Mouse (Mus musculus): ENCODE data around the gene Nrxn1. TPM values are rescaled to one million over a fixed set of nuclear protein-coding genes. Genes with fewer than 3 reads are reported as not detected.

The Nrxn1 gene
- polyA plus RNA-seq, 1 experiment from 2014 or later: 4.6 TPM

GRCm38 (mm10) chr17:90815306-90815705, 277.6 kb downstream of the Nrxn1 start:
- WGBS: 95% methylated on average over 1 of the region's 1 CpGs
- H3K27ac ChIP-seq (ENCODE audit: low read length): no peak overlapping the region
- no peak for ATAC-seq (ENCODE audit: low FRiP score, low TSS enrichment)

GRCm38 (mm10) chr17:90813760-90814159, 279.1 kb downstream of the Nrxn1 start:
- Histone ChIP-seq H3K36me3 (ENCODE audit: insufficient read depth, low read length) (no peaks in the 10 kb centered on the region), H3K4me2 (replicated peaks; ENCODE audit: low read depth, low read length) (no peak overlapping the region), H3K9ac (replicated peaks; ENCODE audit: low read length) (no peak overlapping the region), H3K9me3 (ENCODE audit: low read length) (no peaks in the 10 kb centered on the region), H3K4me1 (ENCODE audit: insufficient read depth, low read length) (peaks cover 8% of the 10 kb centered on the region; the same call in 1 of the 2 replicates), H3K27ac (ENCODE audit: low read length) (no peak overlapping the region), H3K4me3 (ENCODE audit: low read length) (no peak overlapping the region), H3K27me3 (ENCODE audit: insufficient read depth, low read length) (no peaks in the 10 kb centered on the region)
- ATAC-seq (ENCODE audit: low FRiP score, low TSS enrichment): no peak; the same call in 1 of the 2 replicates

More at GRCm38 (mm10) chr17:90815306-90815705, 277.6 kb downstream of the Nrxn1 start:
- no peaks in the 10 kb centered on the region for H3K9me3 ChIP-seq (ENCODE audit: low read length)
- H3K36me3 ChIP-seq (ENCODE audit: insufficient read depth, low read length): no peaks in the 10 kb centered on the region
- H3K9ac ChIP-seq (replicated peaks; ENCODE audit: low read length): no peak overlapping the region
- no peaks in the 10 kb centered on the region for H3K4me1 ChIP-seq (ENCODE audit: insufficient read depth, low read length)
- H3K4me2 ChIP-seq (replicated peaks; ENCODE audit: low read depth, low read length): no peak overlapping the region
- no peak overlapping the region for H3K4me3 ChIP-seq (ENCODE audit: low read length)
- no peaks in the 10 kb centered on the region for H3K27me3 ChIP-seq (ENCODE audit: insufficient read depth, low read length)

- Histone ChIP-seq H3K27me3 (ENCODE audit: insufficient read depth, low read length) (no peaks in the 10 kb centered on the region), H3K4me3 (ENCODE audit: low read length) (no peak overlapping the region), H3K4me1 (ENCODE audit: insufficient read depth, low read length) (peaks cover 16% of the 10 kb centered on the region), H3K27ac (ENCODE audit: low read length) (no peak overlapping the region), H3K4me2 (replicated peaks; ENCODE audit: low read depth, low read length) (no peak overlapping the region), H3K36me3 (ENCODE audit: insufficient read depth, low read length) (no peaks in the 10 kb centered on the region), H3K9ac (replicated peaks; ENCODE audit: low read length) (no peak overlapping the region), H3K9me3 (ENCODE audit: low read length) (no peaks in the 10 kb centered on the region)
- WGBS: 95% methylated on average over 2 of the region's 2 CpGs
- no peak for ATAC-seq (ENCODE audit: low FRiP score, low TSS enrichment)
Measured at GRCm38 (mm10) chr17:90812485-90812884, 280.4 kb downstream of the Nrxn1 start.

DNA sequence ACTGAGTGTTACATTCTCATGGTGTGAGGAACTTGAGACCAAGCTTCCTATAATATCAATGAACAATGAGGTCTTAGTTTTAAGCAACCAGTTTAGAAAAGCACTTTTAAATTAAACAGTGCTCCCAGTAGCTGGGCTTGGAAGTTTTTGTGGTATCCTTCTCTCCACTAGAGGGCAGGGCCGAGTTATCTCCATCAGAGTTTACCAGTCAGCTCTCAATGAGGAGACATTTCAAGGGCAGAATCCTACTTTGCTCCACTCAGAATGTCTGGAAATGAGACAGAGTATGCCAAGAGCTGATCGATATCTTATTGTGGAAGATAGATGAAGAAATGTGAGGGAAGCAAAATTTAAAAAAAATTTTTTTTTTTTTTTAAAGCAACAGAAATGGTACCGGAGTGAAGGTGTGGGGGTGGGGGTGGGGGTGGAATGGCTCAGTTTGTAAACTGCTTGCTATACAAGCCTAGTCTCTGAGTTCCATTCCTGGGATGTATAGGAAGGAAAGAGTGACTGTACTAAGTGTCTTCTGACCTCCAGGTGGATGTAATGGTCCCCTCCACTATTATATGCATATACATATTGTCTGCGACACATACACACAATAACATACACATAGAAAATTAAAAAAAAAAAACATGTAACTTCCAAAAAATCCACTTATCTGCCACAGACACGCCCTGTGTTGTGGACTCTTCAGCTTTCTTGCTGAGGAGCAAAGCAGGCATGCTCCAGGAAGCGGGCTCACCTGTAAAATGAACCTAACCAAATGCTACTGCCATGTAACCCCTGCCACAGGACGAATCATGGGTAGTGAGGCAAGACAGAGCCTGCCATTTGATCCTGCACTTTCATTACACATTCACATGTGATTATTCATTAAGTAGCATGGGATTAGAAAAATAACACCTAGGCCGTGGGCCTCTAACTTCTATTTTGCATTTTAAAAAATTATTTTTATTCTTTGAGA, 283.4 kb downstream of the Nrxn1 start:
- no peak overlapping the region for H3K27ac ChIP-seq (ENCODE audit: low read length)
- H3K4me2 ChIP-seq (replicated peaks; ENCODE audit: low read depth, low read length): no peak overlapping the region
- no peaks in the 10 kb centered on the region for H3K36me3 ChIP-seq (ENCODE audit: insufficient read depth, low read length)
- no peaks in the 10 kb centered on the region for H3K27me3 ChIP-seq (ENCODE audit: insufficient read depth, low read length)
- no peaks in the 10 kb centered on the region for H3K9me3 ChIP-seq (ENCODE audit: low read length)
- H3K4me1 ChIP-seq (ENCODE audit: insufficient read depth, low read length): peaks cover 16% of the 10 kb centered on the region
- no peak overlapping the region for H3K9ac ChIP-seq (replicated peaks; ENCODE audit: low read length)
- WGBS: 49% methylated on average over 8 of the region's 8 CpGs
- peak; percentile 84 for ATAC-seq (ENCODE audit: low FRiP score, low TSS enrichment)
- H3K4me3 ChIP-seq (ENCODE audit: low read length): no peak overlapping the region

GRCm38 (mm10) chr17:90808256-90808655, 284.6 kb downstream of the Nrxn1 start:
- ATAC-seq (ENCODE audit: low FRiP score, low TSS enrichment): 0 out of 2 replicates have a peak, but pooled peaks have one; percentile 44
- Histone ChIP-seq H3K9ac (replicated peaks; ENCODE audit: low read length) (no peak overlapping the region), H3K27ac (ENCODE audit: low read length) (no peak overlapping the region), H3K36me3 (ENCODE audit: insufficient read depth, low read length) (no peaks in the 10 kb centered on the region), H3K27me3 (ENCODE audit: insufficient read depth, low read length) (no peaks in the 10 kb centered on the region), H3K9me3 (ENCODE audit: low read length) (no peaks in the 10 kb centered on the region), H3K4me1 (ENCODE audit: insufficient read depth, low read length) (peaks cover 16% of the 10 kb centered on the region), H3K4me3 (ENCODE audit: low read length) (no peak overlapping the region), H3K4me2 (replicated peaks; ENCODE audit: low read depth, low read length) (no peak overlapping the region)
- WGBS: 41% methylated on average over 2 of the region's 2 CpGs

DNA sequence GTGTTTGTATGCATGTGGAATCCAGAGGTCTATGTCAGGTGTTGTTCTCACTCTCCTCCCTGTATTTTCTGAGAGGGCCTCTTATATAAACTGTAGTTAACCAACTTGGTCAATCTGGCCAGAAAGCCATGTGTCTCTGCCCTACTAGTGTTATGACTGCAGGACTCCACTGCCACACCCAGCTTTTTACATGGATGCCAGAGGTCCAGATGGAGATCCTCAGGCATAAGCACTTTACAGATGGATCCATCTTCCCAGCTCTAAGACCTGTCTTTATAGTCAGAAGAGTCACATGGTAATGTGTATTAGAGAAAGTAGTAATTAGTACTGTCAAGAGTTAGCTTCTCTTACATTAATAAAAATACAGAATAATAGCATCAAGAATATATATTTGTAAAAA, 285.7 kb downstream of the Nrxn1 start:
- ATAC-seq (ENCODE audit: low FRiP score, low TSS enrichment): no peak
- no peak overlapping the region for H3K27ac ChIP-seq (ENCODE audit: low read length)
- H3K4me3 ChIP-seq (ENCODE audit: low read length): no peak overlapping the region
- no peaks in the 10 kb centered on the region for H3K27me3 ChIP-seq (ENCODE audit: insufficient read depth, low read length)
- no peak overlapping the region for H3K9ac ChIP-seq (replicated peaks; ENCODE audit: low read length)
- H3K4me2 ChIP-seq (replicated peaks; ENCODE audit: low read depth, low read length): no peak overlapping the region
- peaks cover 16% of the 10 kb centered on the region for H3K4me1 ChIP-seq (ENCODE audit: insufficient read depth, low read length)
- no peaks in the 10 kb centered on the region for H3K9me3 ChIP-seq (ENCODE audit: low read length)
- H3K36me3 ChIP-seq (ENCODE audit: insufficient read depth, low read length): no peaks in the 10 kb centered on the region

- Histone ChIP-seq H3K9me3 (ENCODE audit: low read length) (no peaks in the 10 kb centered on the region), H3K4me1 (ENCODE audit: insufficient read depth, low read length) (no peaks in the 10 kb centered on the region), H3K4me3 (ENCODE audit: low read length) (no peak overlapping the region), H3K9ac (replicated peaks; ENCODE audit: low read length) (no peak overlapping the region), H3K36me3 (ENCODE audit: insufficient read depth, low read length) (no peaks in the 10 kb centered on the region), H3K27ac (ENCODE audit: low read length) (no peak overlapping the region), H3K4me2 (replicated peaks; ENCODE audit: low read depth, low read length) (no peak overlapping the region), H3K27me3 (ENCODE audit: insufficient read depth, low read length) (no peaks in the 10 kb centered on the region)
- 85% methylated on average over 2 of the region's 2 CpGs for WGBS
- no peak for ATAC-seq (ENCODE audit: low FRiP score, low TSS enrichment)
Measured at GRCm38 (mm10) chr17:90798689-90799088, 294.2 kb downstream of the Nrxn1 start.

DNA sequence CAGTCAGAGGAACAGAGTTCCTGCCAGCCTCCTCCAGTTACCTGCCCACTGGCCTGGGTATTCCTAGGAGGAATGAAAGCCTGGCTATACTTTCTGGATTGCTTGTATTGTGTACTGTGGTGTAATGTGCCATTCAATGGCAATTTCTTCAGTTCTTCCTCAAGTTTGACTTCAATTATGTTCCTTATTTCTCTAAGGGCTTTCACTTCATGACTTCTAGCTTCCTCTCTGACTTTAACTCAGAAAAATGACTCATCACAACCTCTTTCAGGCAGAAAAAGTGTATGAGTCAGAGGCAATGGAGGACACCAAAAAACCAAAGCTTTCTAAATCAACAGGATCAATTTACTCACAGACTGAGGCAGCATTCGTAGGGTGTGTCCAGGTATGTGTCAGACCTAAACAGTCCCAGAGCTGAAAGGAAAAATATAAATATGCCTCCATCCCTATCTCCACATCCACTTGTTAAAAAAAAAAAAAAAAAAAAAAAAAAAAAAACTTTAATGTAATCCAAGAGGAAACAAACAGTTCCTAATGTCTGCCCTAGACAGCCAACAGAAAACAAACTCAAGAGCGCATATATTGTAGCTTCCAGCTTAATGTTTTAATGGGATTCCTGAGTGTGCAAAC, 295.1 kb downstream of the Nrxn1 start:
- no peaks in the 10 kb centered on the region for H3K27me3 ChIP-seq (ENCODE audit: insufficient read depth, low read length)
- H3K36me3 ChIP-seq (ENCODE audit: insufficient read depth, low read length): no peaks in the 10 kb centered on the region
- H3K27ac ChIP-seq (ENCODE audit: low read length): no peak overlapping the region
- no peak overlapping the region for H3K9ac ChIP-seq (replicated peaks; ENCODE audit: low read length)
- WGBS: 85% methylated on average over 2 of the region's 2 CpGs
- no peak overlapping the region for H3K4me2 ChIP-seq (replicated peaks; ENCODE audit: low read depth, low read length)
- no peaks in the 10 kb centered on the region for H3K4me1 ChIP-seq (ENCODE audit: insufficient read depth, low read length)
- H3K4me3 ChIP-seq (ENCODE audit: low read length): no peak overlapping the region
- no peak for ATAC-seq (ENCODE audit: low FRiP score, low TSS enrichment)
- H3K9me3 ChIP-seq (ENCODE audit: low read length): no peaks in the 10 kb centered on the region

- WGBS: 87% methylated on average over 2 of the region's 2 CpGs
- Histone ChIP-seq H3K9ac (replicated peaks; ENCODE audit: low read length) (no peak overlapping the region), H3K4me2 (replicated peaks; ENCODE audit: low read depth, low read length) (no peak overlapping the region), H3K27me3 (ENCODE audit: insufficient read depth, low read length) (no peaks in the 10 kb centered on the region), H3K36me3 (ENCODE audit: insufficient read depth, low read length) (no peaks in the 10 kb centered on the region), H3K9me3 (ENCODE audit: low read length) (no peaks in the 10 kb centered on the region), H3K4me1 (ENCODE audit: insufficient read depth, low read length) (no peaks in the 10 kb centered on the region), H3K27ac (ENCODE audit: low read length) (no peak overlapping the region), H3K4me3 (ENCODE audit: low read length) (no peak overlapping the region)
- ATAC-seq (ENCODE audit: low FRiP score, low TSS enrichment): no peak
Measured at GRCm38 (mm10) chr17:90796974-90797373, 295.9 kb downstream of the Nrxn1 start.
